Comparison of ENCODE assay signal across 8 mouse cellular contexts in the genomic region with DNA sequence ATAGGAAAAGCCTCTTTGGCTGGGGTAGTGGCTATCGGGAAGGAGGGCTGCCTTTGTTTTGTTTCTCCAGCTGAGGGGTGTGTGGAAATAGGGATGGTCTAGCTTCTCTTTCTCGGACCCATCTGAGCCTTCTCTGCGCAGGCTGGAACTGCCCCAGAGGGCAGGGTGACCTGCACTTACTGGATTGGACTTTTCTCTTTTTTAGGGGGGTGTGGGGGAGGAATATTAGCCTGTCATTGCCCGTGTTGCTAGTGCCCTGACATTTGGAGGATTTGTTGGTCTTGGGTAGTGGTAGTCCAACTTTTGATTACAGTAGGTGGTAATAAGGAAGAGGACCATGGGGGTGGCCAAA. TPM values are rescaled to one million over a fixed set of nuclear protein-coding genes. Genes with fewer than 3 reads are reported as not detected.
A peak's percentile ranks its signal among the peaks of the same experiment; 100 is the strongest.
DNase-seq lines count a peak whose midpoint lies in the region; ATAC-seq and TF ChIP-seq lines count a peak whose summit lies in the region.

No protein-coding gene starts in this region.

- TF ChIP-seq CTCF in kidney, postnatal 0 days (IDR thresholded peaks at IDR 0.05; ENCODE audit: low read depth): no peak

- peak overlapping the region; percentile 69 for H3K4me2 ChIP-seq in kidney, postnatal 0 days (ENCODE audit: low read length)

- H3K4me1 ChIP-seq in embryonic facial prominence, embryonic 10.5 days: peaks cover 14% of the 10 kb centered on the region
- H3K4me1 ChIP-seq in heart, embryonic 10.5 days: 0 out of 2 replicates have a peak, but pooled peaks cover 6% of the 10 kb centered on the region
- no peaks in the 10 kb centered on the region for H3K4me1 ChIP-seq in kidney, postnatal 0 days (replicated peaks; ENCODE audit: insufficient read depth, low read length)
- H3K4me1 ChIP-seq in megakaryocyte, embryonic 14.5 days: peaks cover 37% of the 10 kb centered on the region

- peak overlapping the region; percentile 96 for H3K9ac ChIP-seq in kidney, postnatal 0 days (ENCODE audit: low read depth, low read length)

- 0% methylated on average over 4 of the region's 4 CpGs for WGBS in embryonic facial prominence, embryonic 10.5 days
- under 1% methylated on average over 4 of the region's 4 CpGs for WGBS in heart, embryonic 10.5 days
- WGBS in kidney, postnatal 0 days: 0% methylated on average over 4 of the region's 4 CpGs

- peaks cover 3% of the 10 kb centered on the region; the same call in 1 of the 2 replicates for H3K9me3 ChIP-seq in embryonic facial prominence, embryonic 10.5 days
- no peaks in the 10 kb centered on the region for H3K9me3 ChIP-seq in heart, embryonic 10.5 days
- H3K9me3 ChIP-seq in kidney, postnatal 0 days (replicated peaks; ENCODE audit: low read length): no peaks in the 10 kb centered on the region
- H3K9me3 ChIP-seq in megakaryocyte, embryonic 14.5 days: no peaks in the 10 kb centered on the region

- peak; percentile 59 for DNase-seq in retina, embryonic 14.5 days (ENCODE audit: low spot score)
- no peak for DNase-seq in retina, postnatal 1 day
- DNase-seq in embryonic facial prominence, embryonic 10.5 days (ENCODE audit: low spot score): no peak
- no peak for DNase-seq in heart, embryonic 10.5 days (ENCODE audit: low spot score)
- DNase-seq in kidney, postnatal 0 days (ENCODE audit: low spot score): peak; percentile 55
- DNase-seq in testis, postnatal 10 days (ENCODE audit: low spot score): peak; percentile 53
- no peak for DNase-seq in thymus, postnatal 25 days

- peaks cover 35% of the 10 kb centered on the region for H3K36me3 ChIP-seq in embryonic facial prominence, embryonic 10.5 days (replicated peaks)
- peaks cover 24% of the 10 kb centered on the region for H3K36me3 ChIP-seq in heart, embryonic 10.5 days
- no peaks in the 10 kb centered on the region for H3K36me3 ChIP-seq in kidney, postnatal 0 days (ENCODE audit: insufficient read depth, low read length)
- peaks cover 25% of the 10 kb centered on the region for H3K36me3 ChIP-seq in megakaryocyte, embryonic 14.5 days (replicated peaks; ENCODE audit: low read length)

- H3K27me3 ChIP-seq in embryonic facial prominence, embryonic 10.5 days (replicated peaks; ENCODE audit: low read depth, poor library complexity, severe bottlenecking): no peaks in the 10 kb centered on the region
- H3K27me3 ChIP-seq in heart, embryonic 10.5 days (ENCODE audit: insufficient read depth, poor library complexity, severe bottlenecking): no peaks in the 10 kb centered on the region
- no peaks in the 10 kb centered on the region for H3K27me3 ChIP-seq in kidney, postnatal 0 days (ENCODE audit: insufficient read depth, low read length)
- H3K27me3 ChIP-seq in megakaryocyte, embryonic 14.5 days (replicated peaks): no peaks in the 10 kb centered on the region

- ATAC-seq in kidney, postnatal 0 days (replicated peaks; ENCODE audit: low FRiP score, low read depth): peak; percentile 33

- peak overlapping the region; percentile 92 for H3K4me3 ChIP-seq in embryonic facial prominence, embryonic 10.5 days
- H3K4me3 ChIP-seq in heart, embryonic 10.5 days: peak overlapping the region; percentile 95
- H3K4me3 ChIP-seq in kidney, postnatal 0 days (replicated peaks; ENCODE audit: low read depth, low read length): peak overlapping the region; percentile 91
- peak overlapping the region; percentile 96 for H3K4me3 ChIP-seq in megakaryocyte, embryonic 14.5 days (replicated peaks)

- peak overlapping the region; percentile 100 for H3K27ac ChIP-seq in embryonic facial prominence, embryonic 10.5 days (replicated peaks)
- peak overlapping the region; percentile 100 for H3K27ac ChIP-seq in heart, embryonic 10.5 days
- H3K27ac ChIP-seq in kidney, postnatal 0 days: peak overlapping the region; percentile 99

RNA-seq across cellular contexts. Expression of a gene that starts 0.9 kb away (rescaled TPM):
- 95.7 and 96.7 TPM in 2 replicates for polyA plus RNA-seq in embryonic facial prominence, embryonic 10.5 days (2016; fragmentation: Nextera tagmentation; extraction: Ambion mirVana)
- 64.2 and 84.7 TPM in 2 replicates for polyA plus RNA-seq in heart, embryonic 10.5 days (2016; fragmentation: Nextera tagmentation; extraction: Ambion mirVana)
- polyA plus RNA-seq in kidney, postnatal 0 days (2015; fragmentation: Nextera tagmentation; extraction: Ambion mirVana): 87.7 and 93.9 TPM in 2 replicates
- 25.8 and 32.8 TPM in 2 replicates for polyA plus RNA-seq in megakaryocyte, embryonic 14.5 days (2012; ENCODE audit: insufficient read depth, low replicate concordance)

RNA-seq across cellular contexts. Expression of a gene that starts 12.2 kb away (rescaled TPM):
- polyA plus RNA-seq in embryonic facial prominence, embryonic 10.5 days (2016; fragmentation: Nextera tagmentation; extraction: Ambion mirVana): 34.5 and 36.8 TPM in 2 replicates
- polyA plus RNA-seq in heart, embryonic 10.5 days (2016; fragmentation: Nextera tagmentation; extraction: Ambion mirVana): 26.0 and 26.8 TPM in 2 replicates
- 18.1 and 19.5 TPM in 2 replicates for polyA plus RNA-seq in kidney, postnatal 0 days (2015; fragmentation: Nextera tagmentation; extraction: Ambion mirVana)
- 22.2 and 35.2 TPM in 2 replicates for polyA plus RNA-seq in megakaryocyte, embryonic 14.5 days (2012; ENCODE audit: insufficient read depth, low replicate concordance)

RNA-seq across cellular contexts. Expression of a gene that starts 38.4 kb away (rescaled TPM):
- polyA plus RNA-seq in embryonic facial prominence, embryonic 10.5 days (2016; fragmentation: Nextera tagmentation; extraction: Ambion mirVana): 2.9 and 4.5 TPM in 2 replicates
- 10.6 TPM in 2 replicates for polyA plus RNA-seq in heart, embryonic 10.5 days (2016; fragmentation: Nextera tagmentation; extraction: Ambion mirVana)
- 87.4 and 102 TPM in 2 replicates for polyA plus RNA-seq in kidney, postnatal 0 days (2015; fragmentation: Nextera tagmentation; extraction: Ambion mirVana)
- not detected in 2 replicates for polyA plus RNA-seq in megakaryocyte, embryonic 14.5 days (2012; ENCODE audit: insufficient read depth, low replicate concordance)

Comparison
In these comparisons a context has a peak if more than half of its experiments do, and no peak if none do; other contexts are left out.
1. DNase-seq: peak in retina, embryonic 14.5 days (single experiment), kidney, postnatal 0 days (single experiment) and testis, postnatal 10 days (single experiment); none in retina, postnatal 1 day (single experiment), embryonic facial prominence, embryonic 10.5 days (single experiment), heart, embryonic 10.5 days (single experiment) and thymus, postnatal 25 days (single experiment).
2. Peak in every context shown above with its lines, with median percentiles within 50 percentile points of each other: H3K27ac ChIP-seq and H3K4me3 ChIP-seq.